Comparison of ENCODE assay signal across 14 mouse cellular contexts in the genomic region with DNA sequence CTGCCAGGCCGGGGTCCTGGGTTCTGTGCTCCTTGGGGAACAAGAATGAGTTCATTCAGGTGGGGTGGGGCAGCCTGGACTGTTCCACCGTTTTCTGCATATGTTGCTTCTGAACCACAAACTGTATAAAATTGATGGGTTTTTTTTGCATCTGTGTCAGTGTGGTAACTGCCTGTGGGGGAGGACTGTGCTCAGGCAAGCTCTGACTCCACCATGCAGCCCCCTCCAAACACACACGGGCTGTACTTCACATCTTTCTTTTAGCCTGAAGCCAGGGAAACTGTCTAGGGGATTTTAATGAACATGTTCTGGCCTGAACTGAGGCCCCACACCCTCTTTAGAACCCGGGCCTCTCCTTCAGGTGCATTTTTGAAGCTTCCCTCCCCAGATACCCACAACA. TPM values are rescaled to one million over a fixed set of nuclear protein-coding genes. Genes with fewer than 3 reads are reported as not detected.
DNase-seq lines count a peak whose midpoint lies in the region; ATAC-seq and TF ChIP-seq lines count a peak whose summit lies in the region.
"Had no signal": no experiment of that assay in that cellular context is flagged by ENCODE, and none has a peak within 500 bp of the region (broad histone marks: within the 10 kb centered on the region; RNA-seq: fewer than 3 reads in every experiment).

No protein-coding gene starts in this region.

- no peak for DNase-seq in gastrocnemius, adult 2 months
- DNase-seq in gastrocnemius, postnatal 25 days = no peak
- DNase-seq in lung, postnatal 36 days = no peak
- no peak for DNase-seq in urinary bladder, postnatal 10 days (ENCODE audit: low spot score)
- no peak for DNase-seq in heart, adult 11 months
- DNase-seq: cerebellum, adult 18-20 months; embryo, embryonic 11 days; kidney, adult 8-10 months; retina, postnatal 1 day had no signal

- intact Hi-C loops in gastrocnemius, adult 2 months (cut with DNase I) = no loop called here

- no peaks in the 10 kb centered on the region for H3K9me3 ChIP-seq in lung, embryonic 16.5 days (ENCODE audit: control insufficient read depth, low read length)
- H3K9me3 ChIP-seq in embryonic facial prominence, embryonic 15.5 days (replicated peaks) = no peaks in the 10 kb centered on the region
- no peaks in the 10 kb centered on the region for H3K9me3 ChIP-seq in stomach, embryonic 16.5 days (replicated peaks; ENCODE audit: control insufficient read depth, low read length)
- H3K9me3 ChIP-seq: hindbrain, embryonic 12.5 days; neural tube, embryonic 13.5 days had no signal

- no peak overlapping the region for H3K4me2 ChIP-seq in lung, embryonic 16.5 days (ENCODE audit: low read depth, low read length)
- no peak overlapping the region for H3K4me2 ChIP-seq in embryonic facial prominence, embryonic 15.5 days (replicated peaks)
- H3K4me2 ChIP-seq in stomach, embryonic 16.5 days (ENCODE audit: low read depth, low read length) = no peak overlapping the region

- peak overlapping the region; percentile 61 for H3K27ac ChIP-seq in gastrocnemius, adult 2 months
- H3K27ac ChIP-seq in lung, embryonic 16.5 days (ENCODE audit: low read length) = peak overlapping the region; percentile 99
- peak overlapping the region; percentile 58 for H3K27ac ChIP-seq in embryonic facial prominence, embryonic 15.5 days (replicated peaks)
- H3K27ac ChIP-seq in stomach, embryonic 16.5 days (ENCODE audit: low read length) = peak overlapping the region; percentile 88
- H3K27ac ChIP-seq: hindbrain, embryonic 12.5 days; neural tube, embryonic 13.5 days had no signal

- no peak overlapping the region for H3K4me3 ChIP-seq in gastrocnemius, adult 2 months
- H3K4me3 ChIP-seq in lung, embryonic 16.5 days (ENCODE audit: low read length) = no peak overlapping the region
- no peak overlapping the region for H3K4me3 ChIP-seq in embryonic facial prominence, embryonic 15.5 days (replicated peaks)
- H3K4me3 ChIP-seq in stomach, embryonic 16.5 days (replicated peaks; ENCODE audit: low read length) = no peak overlapping the region
- H3K4me3 ChIP-seq: hindbrain, embryonic 12.5 days had no signal

- 57% methylated on average over 4 of the region's 4 CpGs for WGBS in lung, embryonic 16.5 days
- WGBS in embryonic facial prominence, embryonic 15.5 days = 43% methylated on average over 4 of the region's 4 CpGs
- WGBS in stomach, embryonic 16.5 days = 52% methylated on average over 4 of the region's 4 CpGs

- TF ChIP-seq CTCF in gastrocnemius, adult 2 months (IDR thresholded peaks at IDR 0.05) = no peak

- peak overlapping the region; percentile 44 for H3K9ac ChIP-seq in lung, embryonic 16.5 days (ENCODE audit: low read length)
- H3K9ac ChIP-seq in embryonic facial prominence, embryonic 15.5 days = no peak overlapping the region
- 0 out of 2 replicates have a peak overlapping the region, but pooled peaks have one; percentile 30 for H3K9ac ChIP-seq in stomach, embryonic 16.5 days (ENCODE audit: low read length)
- H3K9ac ChIP-seq: hindbrain, embryonic 12.5 days had no signal

- peaks cover 54% of the 10 kb centered on the region for H3K4me1 ChIP-seq in lung, embryonic 16.5 days (replicated peaks; ENCODE audit: control insufficient read depth, insufficient read depth, low read length)
- peaks cover 57% of the 10 kb centered on the region for H3K4me1 ChIP-seq in embryonic facial prominence, embryonic 15.5 days
- peaks cover 62% of the 10 kb centered on the region for H3K4me1 ChIP-seq in stomach, embryonic 16.5 days (ENCODE audit: control insufficient read depth, insufficient read depth, low read length)

- peaks cover 35% of the 10 kb centered on the region for H3K36me3 ChIP-seq in lung, embryonic 16.5 days (ENCODE audit: control insufficient read depth, insufficient read depth, low read length)
- H3K36me3 ChIP-seq in embryonic facial prominence, embryonic 15.5 days = peaks cover 24% of the 10 kb centered on the region
- peaks cover 21% of the 10 kb centered on the region for H3K36me3 ChIP-seq in stomach, embryonic 16.5 days (ENCODE audit: control insufficient read depth, insufficient read depth, low read length)

- H3K27me3 ChIP-seq in lung, embryonic 16.5 days (ENCODE audit: control insufficient read depth, insufficient read depth, low read depth, low read length) = no peaks in the 10 kb centered on the region
- H3K27me3 ChIP-seq in embryonic facial prominence, embryonic 15.5 days = no peaks in the 10 kb centered on the region
- H3K27me3 ChIP-seq in stomach, embryonic 16.5 days (ENCODE audit: control insufficient read depth, insufficient read depth, low read length) = no peaks in the 10 kb centered on the region
- H3K27me3 ChIP-seq: neural tube, embryonic 13.5 days had no signal

- no peak for ATAC-seq in lung, embryonic 16.5 days (ENCODE audit: low read depth)
- no peak for ATAC-seq in embryonic facial prominence, embryonic 15.5 days (ENCODE audit: insufficient number of reproducible peaks, low FRiP score, low TSS enrichment, low read depth)
- no peak for ATAC-seq in stomach, embryonic 16.5 days (ENCODE audit: insufficient read depth, low FRiP score)

RNA-seq across cellular contexts. Expression of gene Grasp, which starts 8.6 kb away (rescaled TPM):
- total RNA-seq in gastrocnemius, adult 2 months (2021) = 1 to 10 TPM; 5.8 to 5.9 TPM
- 1 to 10 TPM; 4.3 to 5.7 TPM for total RNA-seq in gastrocnemius, postnatal 25 days (2021)
- 5.6 and 6.1 TPM in 2 replicates for polyA plus RNA-seq in lung, embryonic 16.5 days (2015; fragmentation: Nextera tagmentation; extraction: Ambion mirVana)
- 11.4 and 15.1 TPM in 2 replicates for polyA plus RNA-seq in embryonic facial prominence, embryonic 15.5 days (2015; fragmentation: Nextera tagmentation; extraction: Ambion mirVana)
- 2.1 and 2.7 TPM in 2 replicates for polyA plus RNA-seq in stomach, embryonic 16.5 days (2015; fragmentation: Nextera tagmentation; extraction: Ambion mirVana)

RNA-seq across cellular contexts. Expression of gene Nr4a1, which starts 21.5 kb away (rescaled TPM):
- total RNA-seq in gastrocnemius, adult 2 months (2021) = 100 to 1,000 TPM; 143 to 146 TPM
- total RNA-seq in gastrocnemius, postnatal 25 days (2021) = 10 to 100 TPM; 52.2 to 90.7 TPM
- polyA plus RNA-seq in lung, embryonic 16.5 days (2015; fragmentation: Nextera tagmentation; extraction: Ambion mirVana) = 10.8 and 11.5 TPM in 2 replicates
- polyA plus RNA-seq in embryonic facial prominence, embryonic 15.5 days (2015; fragmentation: Nextera tagmentation; extraction: Ambion mirVana) = 16.0 and 16.4 TPM in 2 replicates
- polyA plus RNA-seq in stomach, embryonic 16.5 days (2015; fragmentation: Nextera tagmentation; extraction: Ambion mirVana) = 12.9 and 13.3 TPM in 2 replicates

RNA-seq across cellular contexts. Expression of gene Atg101, which starts 51.5 kb away (rescaled TPM):
- total RNA-seq in gastrocnemius, adult 2 months (2021) = 10 to 100 TPM; 23.7 to 32.4 TPM
- 10 to 100 TPM; 22.3 to 31.3 TPM for total RNA-seq in gastrocnemius, postnatal 25 days (2021)
- 75.0 and 82.4 TPM in 2 replicates for polyA plus RNA-seq in lung, embryonic 16.5 days (2015; fragmentation: Nextera tagmentation; extraction: Ambion mirVana)
- polyA plus RNA-seq in embryonic facial prominence, embryonic 15.5 days (2015; fragmentation: Nextera tagmentation; extraction: Ambion mirVana) = 69.9 and 71.9 TPM in 2 replicates
- polyA plus RNA-seq in stomach, embryonic 16.5 days (2015; fragmentation: Nextera tagmentation; extraction: Ambion mirVana) = 66.9 and 67.0 TPM in 2 replicates

RNA-seq across cellular contexts. Expression of gene Acvr1b, which starts 58.7 kb away (rescaled TPM):
- total RNA-seq in gastrocnemius, adult 2 months (2021) = 10 to 100 TPM; 26.9 to 30.8 TPM
- 10 to 100 TPM; 23.0 to 34.4 TPM for total RNA-seq in gastrocnemius, postnatal 25 days (2021)
- polyA plus RNA-seq in lung, embryonic 16.5 days (2015; fragmentation: Nextera tagmentation; extraction: Ambion mirVana) = 6.8 and 7.9 TPM in 2 replicates
- polyA plus RNA-seq in embryonic facial prominence, embryonic 15.5 days (2015; fragmentation: Nextera tagmentation; extraction: Ambion mirVana) = 10.5 and 11.4 TPM in 2 replicates
- 11.6 and 12.1 TPM in 2 replicates for polyA plus RNA-seq in stomach, embryonic 16.5 days (2015; fragmentation: Nextera tagmentation; extraction: Ambion mirVana)
